Mouse (Mus musculus): ENCODE measurements at regions not wholly inside any gene's neighbourhood (a gene's known extent, or its start where the extent isn't known, plus 50 kb on each side); places are given as distances from the start of the nearest gene placed in this dataset.

DNA sequence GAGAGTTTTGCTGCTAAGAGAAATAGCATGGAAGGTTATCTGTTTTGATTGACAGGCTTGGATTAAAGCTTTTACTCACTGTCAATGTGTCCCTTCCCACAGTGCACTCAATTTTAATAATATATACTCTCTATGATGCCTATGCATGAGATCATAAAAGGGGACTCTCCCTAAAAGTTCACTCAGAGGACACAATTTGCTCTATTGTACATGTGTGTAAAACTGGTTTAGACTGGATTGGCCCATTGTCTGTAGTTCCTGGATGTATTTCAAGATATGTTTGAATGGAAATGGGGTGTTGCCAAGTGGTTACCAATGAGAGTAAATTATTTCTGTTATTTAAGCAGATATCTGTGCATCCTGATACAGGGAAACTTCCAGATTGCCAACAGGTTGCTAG lies 244.4 kb upstream of the Gm5148 start:
- TF ChIP-seq POLR2A (IDR thresholded peaks at IDR 0.05; ENCODE audit: borderline replicate concordance, extremely low read depth, low read depth, low read length), result no peak
- no peak for TF ChIP-seq CTCF (IDR thresholded peaks at IDR 0.05; ENCODE audit: insufficient read depth, low read length)

Data from lung, adult 2 months (tissue).